Mouse (Mus musculus): ENCODE measurements around the gene Eif4b. TPM values are rescaled to one million over a fixed set of nuclear protein-coding genes. Genes with fewer than 3 reads are reported as not detected.

Eif4b gene
- polyA plus RNA-seq (2016; fragmentation: Nextera tagmentation; extraction: Ambion mirVana), result 113 and 125 TPM in 2 replicates

GRCm38 (mm10) chr15:102073559-102074069 is at the start of gene Eif4b:
Eif4b (plus strand) TSS chr15:102073773.
- H3K27ac ChIP-seq (replicated peaks), result peak within 1 kb of the TSS; percentile 99
- under 1% methylated on average over 58 of the region's 58 CpGs for WGBS

GRCm38 (mm10) chr15:102023888-102024287 is 49.7 kb upstream of the Eif4b start:
- Histone ChIP-seq H3K27ac (replicated peaks) (no peak overlapping the region), H3K9me3 (replicated peaks) (no peaks in the 10 kb centered on the region), H3K36me3 (no peaks in the 10 kb centered on the region), H3K4me1 (peaks cover 38% of the 10 kb centered on the region), H3K27me3 (ENCODE audit: low read depth, poor library complexity, severe bottlenecking) (peaks cover 61% of the 10 kb centered on the region), H3K4me3 (no peak overlapping the region)
- 70% methylated on average over 8 of the region's 8 CpGs for WGBS
- no peak for DNase-seq (ENCODE audit: low spot score)

More at GRCm38 (mm10) chr15:102073559-102074069, at the start of gene Eif4b:
- Histone ChIP-seq H3K27me3 (ENCODE audit: low read depth, poor library complexity, severe bottlenecking) (no peaks in the 10 kb centered on the region; the same call in 1 of the 2 replicates), H3K4me1 (peaks cover 34% of the 10 kb centered on the region), H3K9me3 (replicated peaks) (no peaks in the 10 kb centered on the region), H3K4me3 (peak within 1 kb of the TSS; percentile 98), H3K36me3 (peaks cover 13% of the 10 kb centered on the region)
- peak; percentile 99 for DNase-seq (ENCODE audit: low spot score)

- H3K4me3 ChIP-seq, result peak overlapping the region; percentile 41
- peaks cover 75% of the 10 kb centered on the region for H3K27me3 ChIP-seq (ENCODE audit: low read depth, poor library complexity, severe bottlenecking)
- 2% methylated on average over 22 of the region's 22 CpGs for WGBS
- no peaks in the 10 kb centered on the region for H3K9me3 ChIP-seq (replicated peaks)
- peak; percentile 53 for DNase-seq (ENCODE audit: low spot score)
- H3K27ac ChIP-seq (replicated peaks), result peak overlapping the region; percentile 79
- no peaks in the 10 kb centered on the region for H3K36me3 ChIP-seq
- peaks cover 38% of the 10 kb centered on the region for H3K4me1 ChIP-seq
These were observed 48.3 kb upstream of the Eif4b start for GRCm38 (mm10) chr15:102025136-102025872.

GRCm38 (mm10) chr15:102026430-102026829 is 47.1 kb upstream of the Eif4b start:
- Histone ChIP-seq H3K27me3 (ENCODE audit: low read depth, poor library complexity, severe bottlenecking) (peaks cover 78% of the 10 kb centered on the region), H3K4me1 (peaks cover 38% of the 10 kb centered on the region), H3K4me3 (0 out of 2 replicates have a peak overlapping the region, but pooled peaks have one; percentile 20), H3K27ac (replicated peaks) (no peak overlapping the region), H3K9me3 (replicated peaks) (no peaks in the 10 kb centered on the region), H3K36me3 (no peaks in the 10 kb centered on the region)
- WGBS, result 8% methylated on average over 12 of the region's 12 CpGs
- no peak for DNase-seq (ENCODE audit: low spot score)

GRCm38 (mm10) chr15:102028040-102028439 is 45.5 kb upstream of the Eif4b start, which contains the start of gene Krt18:
Krt18 (plus strand) TSS chr15:102028180.
- Histone ChIP-seq H3K27ac (replicated peaks) (peak within 1 kb of the TSS; percentile 34; the same call in 1 of the 2 replicates), H3K4me3 (peak within 1 kb of the TSS; percentile 47), H3K4me1 (peaks cover 31% of the 10 kb centered on the region), H3K36me3 (no peaks in the 10 kb centered on the region), H3K27me3 (ENCODE audit: low read depth, poor library complexity, severe bottlenecking) (peaks cover 76% of the 10 kb centered on the region), H3K9me3 (replicated peaks) (no peaks in the 10 kb centered on the region)
- WGBS, result 3% methylated on average over 28 of the region's 28 CpGs
- peak; percentile 32 for DNase-seq (ENCODE audit: low spot score)

GRCm38 (mm10) chr15:102034121-102035053 is 39.2 kb upstream of the Eif4b start:
- Histone ChIP-seq H3K27ac (replicated peaks) (no peak overlapping the region), H3K9me3 (replicated peaks) (no peaks in the 10 kb centered on the region), H3K4me3 (no peak overlapping the region), H3K36me3 (no peaks in the 10 kb centered on the region), H3K27me3 (ENCODE audit: low read depth, poor library complexity, severe bottlenecking) (peaks cover 12% of the 10 kb centered on the region), H3K4me1 (no peaks in the 10 kb centered on the region)
- 69% methylated on average over 16 of the region's 16 CpGs for whole genome bisulfite sequencing
- DNase-seq (ENCODE audit: low spot score), result no peak

GRCm38 (mm10) chr15:102040277-102040676 is 33.3 kb upstream of the Eif4b start:
- no peaks in the 10 kb centered on the region for H3K27me3 ChIP-seq (ENCODE audit: low read depth, poor library complexity, severe bottlenecking)
- 80% methylated on average over 4 of the region's 4 CpGs for WGBS
- DNase-seq (ENCODE audit: low spot score), result no peak
- no peak overlapping the region for H3K27ac ChIP-seq (replicated peaks)
- H3K4me3 ChIP-seq, result no peak overlapping the region
- no peaks in the 10 kb centered on the region for H3K9me3 ChIP-seq (replicated peaks)
- H3K36me3 ChIP-seq, result no peaks in the 10 kb centered on the region
- H3K4me1 ChIP-seq, result no peaks in the 10 kb centered on the region

- WGBS, result 78% methylated on average over 7 of the region's 7 CpGs
- Histone ChIP-seq H3K27me3 (ENCODE audit: low read depth, poor library complexity, severe bottlenecking) (no peaks in the 10 kb centered on the region), H3K36me3 (no peaks in the 10 kb centered on the region), H3K27ac (replicated peaks) (no peak overlapping the region), H3K4me1 (no peaks in the 10 kb centered on the region), H3K9me3 (replicated peaks) (no peaks in the 10 kb centered on the region), H3K4me3 (no peak overlapping the region)
- DNase-seq (ENCODE audit: low spot score), result no peak
These were observed 31.6 kb upstream of the Eif4b start for GRCm38 (mm10) chr15:102041951-102042350.

- H3K4me1 ChIP-seq, result no peaks in the 10 kb centered on the region
- H3K27ac ChIP-seq (replicated peaks), result no peak overlapping the region
- H3K9me3 ChIP-seq (replicated peaks), result no peaks in the 10 kb centered on the region
- 86% methylated on average over 3 of the region's 3 CpGs for WGBS
- no peaks in the 10 kb centered on the region for H3K36me3 ChIP-seq
- H3K27me3 ChIP-seq (ENCODE audit: low read depth, poor library complexity, severe bottlenecking), result no peaks in the 10 kb centered on the region
- no peak overlapping the region for H3K4me3 ChIP-seq
- no peak for DNase-seq (ENCODE audit: low spot score)
These were observed 28.8 kb upstream of the Eif4b start for GRCm38 (mm10) chr15:102044745-102045144.

GRCm38 (mm10) chr15:102045691-102046090 is 27.9 kb upstream of the Eif4b start:
- no peak overlapping the region for H3K27ac ChIP-seq (replicated peaks)
- no peaks in the 10 kb centered on the region for H3K36me3 ChIP-seq
- no peak for DNase-seq (ENCODE audit: low spot score)
- WGBS, result 92% methylated on average over 10 of the region's 10 CpGs
- 0 out of 2 replicates have a peak, but pooled peaks cover under 1% of the 10 kb centered on the region for H3K27me3 ChIP-seq (ENCODE audit: low read depth, poor library complexity, severe bottlenecking)
- H3K9me3 ChIP-seq (replicated peaks), result no peaks in the 10 kb centered on the region
- no peaks in the 10 kb centered on the region for H3K4me1 ChIP-seq
- H3K4me3 ChIP-seq, result no peak overlapping the region

- H3K36me3 ChIP-seq, result no peaks in the 10 kb centered on the region
These were observed 25.6 kb upstream of the Eif4b start for GRCm38 (mm10) chr15:102048006-102048405.

GRCm38 (mm10) chr15:102049871-102050270 is 23.7 kb upstream of the Eif4b start:
- Histone ChIP-seq H3K27ac (replicated peaks) (no peak overlapping the region), H3K4me3 (no peak overlapping the region), H3K36me3 (no peaks in the 10 kb centered on the region), H3K27me3 (ENCODE audit: low read depth, poor library complexity, severe bottlenecking) (0 out of 2 replicates have a peak, but pooled peaks cover 6% of the 10 kb centered on the region), H3K4me1 (peaks cover 10% of the 10 kb centered on the region), H3K9me3 (replicated peaks) (no peaks in the 10 kb centered on the region)
- no peak for DNase-seq (ENCODE audit: low spot score)

More at GRCm38 (mm10) chr15:102048006-102048405, 25.6 kb upstream of the Eif4b start:
- H3K27me3 ChIP-seq (ENCODE audit: low read depth, poor library complexity, severe bottlenecking), result 0 out of 2 replicates have a peak, but pooled peaks cover 6% of the 10 kb centered on the region
- 86% methylated on average over 6 of the region's 6 CpGs for WGBS
- no peak overlapping the region for H3K27ac ChIP-seq (replicated peaks)
- H3K4me1 ChIP-seq, result peaks cover 10% of the 10 kb centered on the region
- no peak overlapping the region for H3K4me3 ChIP-seq
- DNase-seq (ENCODE audit: low spot score), result no peak
- H3K9me3 ChIP-seq (replicated peaks), result no peaks in the 10 kb centered on the region
